In genomic region chr2:103876236-103876635, GRCm38 (mm10) we compare ENCODE assay signal across 21 mouse cellular contexts.
DNase-seq lines count a peak whose midpoint lies in the region; ATAC-seq lines count a peak whose summit lies in the region.
"Had no signal": no experiment of that assay in that cellular context is flagged by ENCODE, and none has a peak within 500 bp of the region (broad histone marks: within the 10 kb centered on the region; RNA-seq: fewer than 3 reads in every experiment).

No protein-coding gene starts in this region.

- H3K4me1 ChIP-seq in midbrain, embryonic 11.5 days (ENCODE audit: control insufficient read depth, insufficient read depth, low read length) = peaks cover 2% of the 10 kb centered on the region
- H3K4me1 ChIP-seq in midbrain, embryonic 14.5 days (ENCODE audit: control insufficient read depth, insufficient read depth, low read length) = peaks cover 6% of the 10 kb centered on the region

- H3K9me3 ChIP-seq in midbrain, embryonic 11.5 days (ENCODE audit: control insufficient read depth, low read length) = no peaks in the 10 kb centered on the region
- no peaks in the 10 kb centered on the region for H3K9me3 ChIP-seq in midbrain, embryonic 14.5 days (ENCODE audit: control insufficient read depth, low read length)
- H3K9me3 ChIP-seq: embryonic facial prominence, embryonic 13.5 days; forebrain, embryonic 13.5 days; heart, embryonic 13.5 days; hindbrain, embryonic 12.5 days had no signal

- no peaks in the 10 kb centered on the region for H3K27me3 ChIP-seq in midbrain, embryonic 11.5 days (ENCODE audit: control insufficient read depth, insufficient read depth, low read length)
- no peaks in the 10 kb centered on the region for H3K27me3 ChIP-seq in midbrain, embryonic 14.5 days (ENCODE audit: control insufficient read depth, insufficient read depth, low read length)
- no peaks in the 10 kb centered on the region for H3K27me3 ChIP-seq in splenic B cell, adult 2 months (ENCODE audit: control insufficient read depth, insufficient read depth, low read length, poor library complexity, severe bottlenecking)
- H3K27me3 ChIP-seq: CH12.LX; embryonic facial prominence, embryonic 13.5 days; forebrain, embryonic 13.5 days; hindbrain, embryonic 12.5 days had no signal

- H3K9ac ChIP-seq in midbrain, embryonic 11.5 days (ENCODE audit: low read length) = no peak overlapping the region
- H3K9ac ChIP-seq in midbrain, embryonic 14.5 days (replicated peaks; ENCODE audit: low read length) = no peak overlapping the region
- H3K9ac ChIP-seq: embryonic facial prominence, embryonic 13.5 days; forebrain, embryonic 13.5 days; forebrain, postnatal 0 days; heart, embryonic 13.5 days; hindbrain, embryonic 12.5 days had no signal

- no peak for ATAC-seq in midbrain, embryonic 11.5 days (ENCODE audit: low FRiP score)
- no peak for ATAC-seq in midbrain, embryonic 14.5 days (ENCODE audit: low FRiP score, low TSS enrichment)
- ATAC-seq: forebrain, embryonic 13.5 days; forebrain, postnatal 0 days; hindbrain, embryonic 16.5 days had no signal

- 91% methylated on average over 2 of the region's 2 CpGs for WGBS in midbrain, embryonic 11.5 days
- WGBS in midbrain, embryonic 14.5 days = 87% methylated on average over 2 of the region's 2 CpGs

- H3K4me2 ChIP-seq in midbrain, embryonic 11.5 days = no peak overlapping the region
- H3K4me2 ChIP-seq in midbrain, embryonic 14.5 days (ENCODE audit: low read length) = no peak overlapping the region
- H3K4me2 ChIP-seq: embryonic facial prominence, embryonic 13.5 days; forebrain, embryonic 13.5 days; heart, embryonic 13.5 days; hindbrain, embryonic 12.5 days had no signal

- no peak overlapping the region for H3K4me3 ChIP-seq in midbrain, embryonic 11.5 days (ENCODE audit: low read depth, low read length)
- no peak overlapping the region for H3K4me3 ChIP-seq in midbrain, embryonic 14.5 days (replicated peaks; ENCODE audit: low read depth, low read length)
- H3K4me3 ChIP-seq: embryonic facial prominence, embryonic 13.5 days; forebrain, embryonic 13.5 days; heart, embryonic 13.5 days; hindbrain, embryonic 12.5 days had no signal

- peak; percentile 30 for DNase-seq in heart, adult 11 months
- DNase-seq in heart, postnatal 36 days = no peak
- peak; percentile 75 for DNase-seq in midbrain, embryonic 11.5 days (ENCODE audit: low spot score, missing footprints)
- DNase-seq in midbrain, embryonic 14.5 days = no peak
- DNase-seq in A20 (ENCODE audit: low read depth, low spot score) = peak; percentile 43
- DNase-seq in splenic B cell, adult 2 months (ENCODE audit: low read depth, low spot score) = peak; percentile 57
- DNase-seq in layer of hippocampus, postnatal 25 days (ENCODE audit: extremely low spot score in 1 of 2, low spot score in 1 of 2) = no peak
- DNase-seq: adrenal gland, adult 2 months; adrenal gland, postnatal 25 days; cerebellum, adult 18-20 months; cerebellum, adult 9-11 months; cerebellum, postnatal 36 days; forebrain, postnatal 0 days; gastrocnemius, postnatal 14 days; heart, postnatal 4 days had no signal

- intact Hi-C loops in heart, postnatal 36 days (cut with DNase I) = no loop called here

- no peaks in the 10 kb centered on the region for H3K36me3 ChIP-seq in midbrain, embryonic 11.5 days (ENCODE audit: control insufficient read depth, insufficient read depth, low read length)
- no peaks in the 10 kb centered on the region for H3K36me3 ChIP-seq in midbrain, embryonic 14.5 days (ENCODE audit: control insufficient read depth, insufficient read depth, low read length)
- H3K36me3 ChIP-seq in splenic B cell, adult 2 months (ENCODE audit: control insufficient read depth, insufficient read depth, low read length, poor library complexity, severe bottlenecking) = no peaks in the 10 kb centered on the region
- H3K36me3 ChIP-seq: embryonic facial prominence, embryonic 13.5 days; heart, embryonic 13.5 days; hindbrain, embryonic 12.5 days had no signal

- H3K27ac ChIP-seq in midbrain, embryonic 11.5 days (ENCODE audit: low read depth, low read length) = no peak overlapping the region
- no peak overlapping the region for H3K27ac ChIP-seq in midbrain, embryonic 14.5 days (replicated peaks; ENCODE audit: low read depth, low read length)
- H3K27ac ChIP-seq: embryonic facial prominence, embryonic 13.5 days; forebrain, embryonic 13.5 days; heart, embryonic 13.5 days; hindbrain, embryonic 12.5 days had no signal

Comparison
In these comparisons a context has a peak if more than half of its experiments do, and no peak if none do; other contexts are left out.
1. DNase-seq: peak in heart, adult 11 months (single experiment), midbrain, embryonic 11.5 days (single experiment), A20 (single experiment) and splenic B cell, adult 2 months (single experiment); none in heart, postnatal 36 days (0 of 2), midbrain, embryonic 14.5 days (single experiment) and layer of hippocampus, postnatal 25 days (0 of 2).